Mouse (Mus musculus) C2C12 (cell line): ENCODE results near the gene Hoxb8. TPM values are rescaled to one million over a fixed set of nuclear protein-coding genes. Genes with fewer than 3 reads are reported as not detected.

Experiments
- H3K27me3 ChIP-seq: one replicate; pipeline ENCODE4 v1.6.1; 2011; ENCODE audit not compliant: control insufficient read depth, insufficient read depth, insufficient read length
- H3K36me3 ChIP-seq: one replicate; pipeline ENCODE4 v1.6.1; 2011; ENCODE audit not compliant: control insufficient read depth, insufficient read depth
- H3K4me3 ChIP-seq: one replicate; pipeline ENCODE4 v1.5.1; 2011; ENCODE audit warnings: mild to moderate bottlenecking, control low read depth; ENCODE audit not compliant: poor library complexity, insufficient read depth, severe bottlenecking
- H3K79me2 ChIP-seq: one replicate; pipeline ENCODE4 v1.6.1; 2011; ENCODE audit not compliant: control insufficient read depth, insufficient read depth
- H3K79me3 ChIP-seq: one replicate; pipeline ENCODE4 v1.6.1; 2011; ENCODE audit warnings: low read depth, control low read depth
- H3ac ChIP-seq: one replicate; pipeline ENCODE3; 2011; ENCODE audit warnings: low read depth; ENCODE audit not compliant: control insufficient read depth, insufficient read length
- CEBPB ChIP-seq: IDR thresholded peaks from one replicate; pipeline ENCODE4 v1.6.1; 2011; ENCODE audit warnings: low read depth, mild to moderate bottlenecking, control low read depth, moderate library complexity
- CTCF ChIP-seq: IDR thresholded peaks from one replicate; pipeline ENCODE4 v1.5.1; 2011; ENCODE audit not compliant: control insufficient read depth, insufficient read depth, insufficient read length
- FOSL1 ChIP-seq: IDR thresholded peaks from one replicate; pipeline ENCODE4 v1.8.0; 2011; ENCODE audit warnings: mild to moderate bottlenecking, low read length; ENCODE audit not compliant: poor library complexity, insufficient read depth, severe bottlenecking
- MAX ChIP-seq: IDR thresholded peaks from one replicate; pipeline ENCODE4 v1.6.1; 2011; ENCODE audit warnings: mild to moderate bottlenecking, control low read depth
- MYOD1 ChIP-seq: IDR thresholded peaks from one replicate; pipeline ENCODE4 v1.6.1; 2011; ENCODE audit warnings: low read depth; ENCODE audit not compliant: control insufficient read depth, insufficient read length
- MYOG ChIP-seq: IDR thresholded peaks from one replicate; pipeline ENCODE4 v1.6.1; 2011; ENCODE audit not compliant: control insufficient read depth, insufficient read length; ENCODE audit errors: extremely low read depth
- USF1 ChIP-seq: IDR thresholded peaks from one replicate; pipeline ENCODE4 v1.6.1; 2011; ENCODE audit warnings: low read depth, mild to moderate bottlenecking, control low read depth, moderate library complexity
- polyA plus RNA-seq: library from polyadenylated mRNA; unstranded; fragments of >200 nt; fragmentation: generic; extraction: Trizol; gene quantifications from one replicate; pipeline ENCODE4 v1.2.1, GENCODE M21; 2012; ENCODE audit warnings: missing spikeins

Hoxb8 gene
- polyA plus RNA-seq, 1 experiment = 0.02 TPM

DNA sequence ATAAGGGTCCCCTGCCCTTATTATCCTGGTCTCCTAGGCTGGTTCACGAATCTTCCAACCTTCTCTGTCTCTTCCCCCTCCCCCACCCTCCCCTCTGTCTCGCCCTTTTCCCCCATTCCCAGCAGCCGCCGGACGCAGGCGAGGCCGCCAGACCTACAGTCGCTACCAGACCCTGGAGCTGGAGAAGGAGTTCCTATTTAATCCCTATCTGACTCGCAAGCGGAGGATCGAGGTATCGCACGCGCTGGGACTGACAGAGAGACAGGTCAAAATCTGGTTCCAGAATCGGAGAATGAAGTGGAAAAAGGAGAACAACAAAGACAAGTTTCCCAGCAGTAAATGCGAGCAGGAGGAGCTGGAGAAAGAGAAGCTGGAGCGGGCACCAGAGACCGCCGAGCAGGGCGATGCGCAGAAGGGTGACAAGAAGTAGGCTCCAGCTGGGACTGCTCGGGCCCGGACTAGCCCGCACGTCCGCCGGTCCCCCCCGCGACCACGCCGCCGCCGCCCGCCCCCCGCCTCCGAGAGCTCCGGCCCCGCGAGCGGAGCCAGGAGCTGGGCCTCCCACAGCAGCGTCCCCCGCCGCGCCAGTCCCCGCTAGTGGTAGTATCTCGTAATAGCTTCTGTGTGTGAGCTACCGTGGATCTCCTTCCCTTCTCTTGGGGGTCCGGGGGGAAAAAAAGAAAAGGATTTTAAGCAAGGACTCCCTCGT, 2.5 kb downstream of the Hoxb8 start:
- Histone ChIP-seq H3K79me2 (no peaks in the 10 kb centered on the region), H3K27me3 (peaks cover 92% of the 10 kb centered on the region), H3K79me3 (no peaks in the 10 kb centered on the region), H3K36me3 (no peaks in the 10 kb centered on the region), H3ac (peak overlapping the region; percentile 44), H3K4me3 (no peak overlapping the region)
- TF ChIP-seq MYOD1 (no peak), CTCF (no peak), MYOG (no peak), MAX (no peak), USF1 (no peak), CEBPB (no peak), FOSL1 (no peak)

DNA sequence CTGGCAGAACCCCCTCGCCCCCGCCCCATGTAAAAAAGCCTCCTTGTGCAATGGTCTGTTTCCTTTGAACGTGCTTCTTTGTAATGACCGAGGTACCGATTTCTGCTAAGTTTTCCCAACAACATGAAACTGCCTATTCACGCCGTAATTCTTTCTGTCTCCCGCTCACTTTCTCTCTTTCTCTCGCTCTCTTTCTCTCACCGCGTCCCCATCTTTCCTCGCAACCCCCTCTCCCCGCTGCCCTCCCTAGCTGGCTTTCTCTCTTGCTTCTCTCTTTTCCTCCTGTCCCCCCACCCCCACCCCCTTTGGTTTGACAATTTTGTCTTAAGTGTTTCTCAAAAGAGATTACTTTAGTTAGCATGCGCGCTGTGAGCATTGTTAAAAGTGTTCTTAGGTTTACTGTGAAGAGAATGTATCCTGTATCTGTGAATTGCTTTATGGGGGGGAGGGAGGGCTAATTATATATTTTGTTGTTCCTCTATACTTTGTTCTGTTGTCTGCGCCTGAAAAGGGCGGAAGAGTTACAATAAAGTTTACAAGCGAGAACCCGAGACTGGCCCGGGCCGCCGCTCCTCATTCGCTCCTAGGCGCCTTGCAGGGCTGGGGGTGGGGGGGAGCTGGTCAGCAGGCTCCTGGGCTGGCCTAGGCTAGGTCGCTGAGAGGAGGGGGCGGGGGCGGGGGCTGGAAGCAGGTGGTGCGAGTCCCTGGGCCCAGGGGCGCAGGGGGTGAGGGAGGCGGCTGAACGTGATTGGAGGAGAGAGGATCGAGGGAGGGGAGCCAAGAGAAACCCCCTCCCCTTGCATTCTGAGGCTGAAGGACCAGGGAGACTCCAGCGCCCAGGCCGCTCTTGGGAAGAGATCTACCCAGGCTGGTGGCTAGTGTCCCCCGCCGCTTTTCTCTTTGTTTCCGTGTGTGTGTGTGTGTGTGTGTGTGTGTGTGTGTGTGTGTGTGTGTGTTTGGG, 3.3 kb downstream of the Hoxb8 start:
- no peaks in the 10 kb centered on the region for H3K79me3 ChIP-seq
- H3K79me2 ChIP-seq = no peaks in the 10 kb centered on the region
- peaks cover 91% of the 10 kb centered on the region for H3K27me3 ChIP-seq
- H3K4me3 ChIP-seq = no peak overlapping the region
- H3K36me3 ChIP-seq = no peaks in the 10 kb centered on the region
- no peak overlapping the region for H3ac ChIP-seq
- no peak for TF ChIP-seq USF1
- no peak for TF ChIP-seq MYOD1
- no peak for TF ChIP-seq CTCF
- no peak for TF ChIP-seq MYOG
- TF ChIP-seq FOSL1 = no peak
- TF ChIP-seq MAX = no peak
- TF ChIP-seq CEBPB = no peak

DNA sequence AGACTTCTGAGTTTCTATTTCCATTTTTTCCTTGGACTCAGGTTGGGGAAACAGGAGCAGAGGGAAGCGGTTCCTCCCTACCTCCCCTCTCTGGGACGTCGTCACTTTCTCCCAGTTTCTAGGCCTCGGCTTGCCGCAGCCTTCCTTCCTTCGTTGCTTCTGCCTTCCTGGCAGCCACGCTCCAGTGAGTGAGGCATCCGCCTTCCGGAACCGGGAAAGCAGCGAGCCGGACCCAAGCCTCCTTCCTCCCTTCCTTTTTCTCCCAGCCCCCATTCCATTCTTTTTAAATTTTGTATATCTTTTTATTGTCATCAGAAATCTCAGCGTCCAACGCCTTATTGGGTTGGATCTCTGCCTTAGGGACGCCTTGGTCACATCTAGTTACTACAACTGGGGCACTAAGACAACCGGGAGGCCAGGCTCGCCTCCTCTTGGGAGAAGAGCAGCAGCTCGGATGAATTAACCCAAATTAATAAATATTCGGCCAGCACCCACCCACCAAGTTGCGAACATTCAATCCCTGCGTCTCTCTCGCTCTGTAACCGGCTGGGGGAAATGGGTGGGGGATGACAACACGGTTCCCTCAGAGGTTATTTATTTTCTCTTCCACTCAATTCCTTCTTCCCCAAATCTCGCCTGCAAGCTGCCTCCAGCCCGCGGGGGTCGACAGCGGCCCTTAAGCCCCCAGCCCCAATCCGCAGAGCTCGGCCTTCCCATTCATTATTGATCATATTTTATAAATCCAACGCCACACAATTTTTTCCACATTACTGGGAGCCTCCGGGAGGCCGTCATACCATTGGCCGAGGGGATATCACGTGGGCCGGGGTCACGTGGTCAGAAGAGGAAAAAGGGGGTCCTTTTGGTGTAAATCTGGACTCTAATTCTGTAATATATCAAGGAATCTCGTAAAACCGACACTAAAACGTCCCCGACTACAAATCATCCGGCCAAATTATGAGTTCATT, 4.3 kb downstream of the Hoxb8 start, which contains the start of gene Hoxb7:
Hoxb7 (plus strand) TSS at position 853 of the 968 bp plus-strand sequence.
- no peaks in the 10 kb centered on the region for H3K79me2 ChIP-seq
- peaks cover 92% of the 10 kb centered on the region for H3K27me3 ChIP-seq
- H3K79me3 ChIP-seq = no peaks in the 10 kb centered on the region
- no peaks in the 10 kb centered on the region for H3K36me3 ChIP-seq
- H3K4me3 ChIP-seq = no peak within 1 kb of the TSS
- H3ac ChIP-seq = peak within 1 kb of the TSS; percentile 42
- TF ChIP-seq USF1 (peak; percentile 70), MYOG (no peak)

DNA sequence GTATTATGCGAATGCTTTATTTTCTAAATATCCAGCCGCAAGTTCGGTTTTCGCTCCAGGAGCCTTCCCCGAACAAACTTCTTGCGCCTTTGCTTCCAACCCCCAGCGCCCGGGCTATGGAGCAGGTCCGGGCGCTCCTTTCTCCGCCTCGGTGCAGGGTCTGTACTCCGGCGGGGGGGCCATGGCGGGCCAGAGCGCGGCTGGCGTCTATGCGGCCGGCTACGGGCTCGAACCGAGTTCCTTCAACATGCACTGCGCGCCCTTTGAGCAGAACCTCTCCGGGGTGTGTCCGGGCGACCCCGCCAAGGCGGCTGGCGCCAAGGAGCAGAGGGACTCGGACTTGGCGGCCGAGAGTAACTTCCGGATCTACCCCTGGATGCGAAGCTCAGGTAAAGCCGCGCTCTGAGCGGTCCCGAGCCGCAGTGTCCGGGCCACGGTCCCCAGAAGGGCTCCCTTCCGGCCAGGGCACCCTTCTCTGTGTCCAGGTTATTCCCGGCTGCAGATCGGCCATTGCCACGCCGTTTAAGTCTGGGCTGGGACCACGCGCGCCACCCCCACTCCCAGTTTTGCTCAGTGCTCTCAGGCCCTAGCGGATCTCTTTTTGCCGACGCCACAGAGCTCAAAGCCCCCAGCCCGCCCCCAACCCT, 5.2 kb downstream of the Hoxb8 start:
- no peaks in the 10 kb centered on the region for H3K79me2 ChIP-seq
- TF ChIP-seq FOSL1 (no peak), MAX (no peak), CTCF (no peak), CEBPB (no peak), USF1 (no peak)
- no peaks in the 10 kb centered on the region for H3K79me3 ChIP-seq
- no peak overlapping the region for H3K4me3 ChIP-seq
- peak overlapping the region; percentile 42 for H3ac ChIP-seq
- no peaks in the 10 kb centered on the region for H3K36me3 ChIP-seq
- H3K27me3 ChIP-seq = peaks cover 91% of the 10 kb centered on the region

DNA sequence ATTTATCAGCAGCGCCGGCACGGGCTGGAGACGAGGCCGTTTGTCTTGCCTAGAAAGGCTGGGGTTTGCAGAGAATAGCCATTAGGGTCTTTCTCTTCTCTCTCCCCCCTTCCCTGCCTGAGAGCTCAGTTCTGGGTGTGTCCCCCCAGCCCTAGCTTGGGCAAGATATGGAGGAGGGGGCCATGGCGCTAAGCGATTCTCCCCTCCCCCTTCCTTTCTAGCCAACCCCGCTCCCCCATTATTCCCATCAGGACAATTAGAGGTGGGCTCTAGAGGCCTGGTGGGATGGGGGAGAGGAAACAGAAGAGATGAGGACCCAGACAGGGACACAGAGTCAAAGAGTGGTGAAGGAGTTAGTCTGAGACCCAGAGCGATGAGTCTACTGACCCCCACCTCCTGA, 5.7 kb downstream of the Hoxb8 start:
- no peak overlapping the region for H3K4me3 ChIP-seq
- no peaks in the 10 kb centered on the region for H3K79me2 ChIP-seq
- H3K79me3 ChIP-seq = no peaks in the 10 kb centered on the region
- TF ChIP-seq USF1 (no peak), MYOG (no peak), MYOD1 (no peak), CTCF (no peak), FOSL1 (no peak), MAX (no peak), CEBPB (no peak)
- peaks cover 90% of the 10 kb centered on the region for H3K27me3 ChIP-seq
- H3K36me3 ChIP-seq = no peaks in the 10 kb centered on the region
- no peak overlapping the region for H3ac ChIP-seq
